Mouse (Mus musculus) retina, postnatal 7 days (tissue): ENCODE results near the gene Ube2v1.

Source experiments
- DNase-seq: peaks from one replicate; pipeline ENCODE4 v3.0.0-alpha.2; 2012; ENCODE audit warnings: low read depth, low spot score

Ube2v1 gene

DNA sequence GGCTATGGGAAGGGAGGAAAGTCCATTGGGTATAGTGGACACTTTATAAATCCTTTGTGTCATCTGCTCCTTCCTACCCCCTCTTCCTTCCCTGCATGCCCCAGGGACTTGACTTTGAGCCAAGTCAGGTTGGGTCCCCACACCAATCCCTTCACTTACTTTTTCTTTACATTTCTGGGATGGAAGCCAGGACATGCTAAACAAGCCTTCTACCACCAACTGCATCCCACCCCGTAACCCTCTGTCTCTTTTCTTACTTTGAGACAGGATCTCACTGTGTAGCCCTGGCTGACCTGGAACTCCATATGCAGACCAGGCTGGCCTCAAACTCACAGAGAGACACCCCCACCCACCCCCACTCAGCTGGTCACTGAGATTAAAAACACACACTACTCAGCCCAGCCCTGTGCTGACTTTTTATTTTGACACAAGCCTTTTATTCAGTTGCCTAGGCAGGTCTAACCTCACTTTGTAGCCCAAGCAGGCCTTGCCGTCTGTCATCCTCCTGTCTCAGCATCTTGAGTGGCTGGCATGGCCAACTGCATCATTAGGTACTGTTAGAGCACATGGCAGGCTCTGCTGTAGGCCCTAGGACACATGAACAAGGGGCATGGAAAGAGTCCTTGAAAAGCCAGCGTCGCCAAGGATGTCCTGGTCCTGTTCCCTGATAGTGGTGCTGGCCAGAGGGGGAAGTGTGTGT, 38.2 kb downstream of the Ube2v1 start:
- DNase-seq: no peak

DNA sequence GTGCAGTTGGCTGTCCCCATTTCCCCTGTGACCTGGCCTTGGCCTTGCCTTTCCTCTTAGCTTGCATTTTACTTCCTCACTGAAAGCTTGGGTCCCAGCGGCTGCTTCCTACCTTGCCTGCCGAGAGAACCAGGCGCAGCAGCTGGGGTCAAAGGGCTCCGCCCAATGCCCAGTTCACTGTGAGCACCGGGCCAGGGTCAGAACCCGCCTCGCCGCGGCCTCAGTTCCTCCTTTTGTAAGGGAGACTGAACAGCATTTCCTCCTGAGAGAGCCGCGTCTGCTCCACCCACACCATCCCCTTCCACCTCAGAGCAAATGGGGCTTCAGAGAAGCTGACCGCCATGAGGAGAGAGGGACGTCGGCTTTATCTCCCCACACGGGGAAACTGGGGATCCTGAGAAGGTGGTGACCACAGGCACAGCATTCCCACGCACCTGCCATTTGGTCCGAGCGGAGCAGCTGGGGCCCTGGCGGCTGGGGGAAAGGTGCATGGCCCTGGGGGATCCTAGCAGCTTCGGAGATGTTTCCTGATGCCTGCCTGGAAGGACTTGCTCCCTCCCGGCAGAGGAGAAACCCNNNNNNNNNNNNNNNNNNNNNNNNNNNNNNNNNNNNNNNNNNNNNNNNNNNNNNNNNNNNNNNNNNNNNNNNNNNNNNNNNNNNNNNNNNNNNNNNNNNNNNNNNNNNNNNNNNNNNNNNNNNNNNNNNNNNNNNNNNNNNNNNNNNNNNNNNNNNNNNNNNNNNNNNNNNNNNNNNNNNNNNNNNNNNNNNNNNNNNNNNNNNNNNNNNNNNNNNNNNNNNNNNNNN, 42.9 kb downstream of the Ube2v1 start:
- DNase-seq: no peak

DNA sequence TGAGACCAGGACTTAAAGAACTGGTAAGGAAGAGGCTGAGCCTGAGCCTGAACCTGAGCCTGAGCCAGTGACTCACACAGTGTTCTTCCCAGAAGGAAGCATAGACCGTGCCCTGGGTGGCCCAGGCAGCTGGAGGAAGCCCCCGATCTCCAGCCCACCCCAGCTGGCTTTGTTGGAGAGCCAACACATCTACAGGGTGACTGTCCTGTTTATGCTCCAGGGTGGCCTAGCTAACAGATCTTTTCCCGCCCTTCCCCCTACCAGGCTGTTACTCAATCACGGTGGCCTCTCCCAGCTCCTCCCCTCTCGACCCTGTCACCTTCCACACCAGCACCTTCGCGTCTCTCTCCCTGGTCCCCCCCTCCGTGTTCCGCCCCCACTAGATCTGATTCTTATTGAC, 44.9 kb downstream of the Ube2v1 start:
- DNase-seq: no peak

DNA sequence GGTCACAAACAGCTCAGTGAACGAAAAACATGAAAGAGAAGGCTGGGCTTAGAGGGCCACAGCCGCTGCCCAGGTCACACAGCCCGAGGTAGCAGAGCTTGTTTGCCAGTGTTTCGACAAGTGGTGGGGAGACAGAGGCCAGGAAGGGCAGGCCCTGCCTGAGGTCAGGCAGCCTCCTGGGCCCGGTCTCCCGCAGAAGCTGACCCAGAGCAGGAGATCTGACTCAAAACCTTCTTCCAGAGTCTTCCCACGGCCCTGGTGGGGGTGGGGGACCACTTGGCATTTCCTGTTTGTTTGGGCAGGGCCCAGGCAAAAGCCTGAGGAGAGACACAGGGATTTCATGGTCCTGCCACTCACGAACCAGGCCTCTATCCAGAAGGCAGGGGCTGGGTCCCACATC, 45.9 kb downstream of the Ube2v1 start:
- no peak for DNase-seq

DNA sequence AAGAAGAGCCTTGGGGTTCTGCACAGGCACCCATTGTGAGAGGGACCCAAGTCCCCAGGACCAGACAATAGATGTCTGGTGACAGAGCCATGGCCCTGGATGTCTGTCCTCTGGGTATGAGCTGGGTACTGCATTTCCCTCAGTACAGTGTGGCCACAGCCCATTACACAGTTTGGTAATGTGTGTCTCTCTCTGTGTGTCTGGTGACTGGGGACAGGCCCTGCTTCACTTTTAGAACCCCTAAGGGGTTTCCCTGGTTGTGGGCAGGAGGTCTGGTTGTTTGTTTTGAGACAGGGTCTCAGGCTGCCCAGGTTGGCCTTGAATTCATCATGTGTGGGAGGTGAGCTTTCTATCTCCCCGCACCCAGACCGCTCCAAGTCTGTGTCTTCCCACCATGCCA, 46.6 kb downstream of the Ube2v1 start:
- no peak for DNase-seq

DNA sequence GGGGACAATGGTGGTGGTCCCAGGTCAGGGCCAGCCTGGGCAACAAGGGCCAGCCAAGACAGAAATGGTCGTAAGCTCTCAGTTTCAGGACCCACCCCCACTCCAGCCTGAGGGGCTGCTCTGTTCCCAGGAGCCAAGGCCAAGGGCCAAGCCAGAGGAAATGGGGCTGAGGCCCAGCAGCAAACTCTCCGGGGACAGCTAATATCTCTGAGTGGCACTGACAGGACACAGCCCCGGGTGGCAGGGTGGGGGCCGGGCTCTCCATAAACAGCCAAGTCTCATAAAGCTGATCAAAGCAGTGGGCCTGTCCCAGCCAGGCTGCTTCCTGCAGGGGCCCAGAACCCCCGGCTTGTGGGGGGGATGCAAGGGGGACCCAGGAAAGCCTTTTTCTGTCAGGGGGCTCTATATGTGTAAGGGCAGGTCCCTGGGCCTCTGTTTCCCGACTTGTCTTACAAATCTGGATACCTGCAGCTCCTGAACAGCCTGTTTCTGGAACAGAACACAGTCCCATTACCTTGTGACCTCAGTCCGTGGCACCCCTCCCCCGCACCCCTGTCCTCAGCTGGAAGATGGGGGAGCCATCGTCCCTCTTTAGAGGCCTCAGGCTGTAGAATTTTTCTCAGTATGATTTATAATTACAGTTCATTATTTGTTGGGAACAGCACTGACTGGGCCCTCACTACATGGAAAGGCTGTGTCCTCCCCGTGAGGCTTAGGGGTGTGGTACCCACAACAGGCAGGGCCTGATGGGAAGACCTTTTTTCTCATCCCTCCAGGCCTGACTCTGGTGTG, 48.5 kb downstream of the Ube2v1 start:
- no peak for DNase-seq

DNA sequence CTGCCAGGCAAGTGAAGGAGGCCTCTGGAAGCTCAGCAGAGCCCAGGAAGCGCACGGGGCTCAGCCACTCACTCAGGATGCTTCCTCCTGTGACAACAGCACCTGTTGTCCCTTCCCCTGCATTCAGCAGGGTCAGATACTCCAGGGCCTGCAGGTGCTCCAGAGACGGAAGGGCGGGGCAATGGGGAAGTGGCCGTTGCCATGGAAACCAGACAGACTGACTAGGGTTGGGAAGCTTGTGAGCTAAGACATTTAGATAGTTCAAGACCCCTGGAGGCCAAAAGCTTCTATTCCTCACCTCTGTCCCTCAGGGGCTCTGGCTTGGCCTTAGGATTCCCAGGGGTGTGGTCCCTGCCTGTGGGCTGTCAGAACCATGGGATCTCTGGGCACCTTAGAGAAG, 53.4 kb downstream of the Ube2v1 start:
- DNase-seq: no peak

DNA sequence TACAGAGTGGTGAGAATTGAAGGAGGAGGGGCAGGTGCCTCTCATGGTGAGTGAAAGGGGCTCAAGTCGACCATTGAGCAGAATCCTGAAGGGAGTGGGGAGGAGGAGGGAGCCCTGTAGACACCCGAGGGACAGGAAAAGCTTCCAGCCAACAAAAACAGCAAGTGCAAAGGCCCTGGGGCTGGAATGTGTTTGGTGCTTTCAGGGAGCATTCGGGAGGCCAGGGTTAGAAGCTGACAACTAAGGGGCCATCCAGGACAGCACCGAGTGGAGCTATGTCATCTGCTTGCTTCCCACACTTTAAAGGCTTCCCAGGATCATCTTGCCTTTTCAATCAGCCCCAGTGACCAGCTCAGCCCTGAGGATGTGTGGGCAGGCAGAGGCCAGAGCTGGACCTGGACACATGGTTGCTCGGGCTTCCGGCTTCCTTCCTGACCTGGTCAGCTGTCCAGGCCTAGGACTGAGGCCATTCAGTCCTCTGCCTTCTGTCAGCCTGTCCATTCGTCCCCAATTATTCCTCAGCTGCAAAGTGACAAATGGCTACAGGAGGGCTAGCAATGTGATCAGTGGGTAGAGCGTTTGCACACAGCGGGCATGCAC, 54.6 kb downstream of the Ube2v1 start:
- DNase-seq: no peak

DNA sequence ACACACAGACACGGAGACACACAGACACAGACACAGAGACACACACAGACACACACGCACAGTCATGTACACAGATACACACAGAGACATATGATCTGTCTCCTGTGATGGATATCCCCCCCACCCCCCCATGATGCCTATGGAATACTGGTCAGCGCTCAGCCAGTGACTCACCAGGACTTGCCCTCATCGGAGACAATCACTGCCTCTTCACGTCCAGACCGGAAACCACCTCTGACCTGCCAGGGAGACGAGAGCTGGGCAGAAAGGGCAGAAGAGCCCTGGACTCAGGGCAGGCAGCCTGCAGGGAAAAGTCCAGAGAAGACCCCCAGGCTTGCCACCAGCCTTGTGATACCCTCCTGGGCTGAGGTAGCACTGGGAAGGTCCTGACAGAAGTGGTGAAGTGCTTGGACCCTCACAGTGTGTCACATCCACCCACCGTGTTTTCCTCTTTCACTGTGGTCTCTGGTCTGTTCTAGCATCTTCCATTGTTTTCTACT, 55.7 kb downstream of the Ube2v1 start:
- DNase-seq: no peak

DNA sequence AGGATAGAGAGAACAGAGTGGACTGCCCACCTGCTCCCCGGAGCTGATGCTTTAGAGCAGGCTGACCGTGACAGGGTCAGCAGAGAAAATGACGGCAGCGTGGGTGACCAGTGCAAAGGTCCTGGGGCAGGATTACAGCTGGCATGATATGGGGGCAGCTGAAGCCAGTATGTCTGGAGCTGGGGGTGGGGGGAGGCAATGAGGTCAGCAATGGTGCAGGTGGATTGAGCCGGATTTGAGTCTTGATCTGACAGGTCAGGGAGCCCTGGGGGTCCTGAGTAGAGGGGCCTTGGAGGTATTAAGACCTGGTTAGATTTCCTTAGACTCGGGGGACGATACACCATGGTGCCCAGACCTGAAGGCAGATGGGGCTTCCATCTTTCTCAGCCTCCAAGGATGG, 56.3 kb downstream of the Ube2v1 start:
- no peak for DNase-seq

DNA sequence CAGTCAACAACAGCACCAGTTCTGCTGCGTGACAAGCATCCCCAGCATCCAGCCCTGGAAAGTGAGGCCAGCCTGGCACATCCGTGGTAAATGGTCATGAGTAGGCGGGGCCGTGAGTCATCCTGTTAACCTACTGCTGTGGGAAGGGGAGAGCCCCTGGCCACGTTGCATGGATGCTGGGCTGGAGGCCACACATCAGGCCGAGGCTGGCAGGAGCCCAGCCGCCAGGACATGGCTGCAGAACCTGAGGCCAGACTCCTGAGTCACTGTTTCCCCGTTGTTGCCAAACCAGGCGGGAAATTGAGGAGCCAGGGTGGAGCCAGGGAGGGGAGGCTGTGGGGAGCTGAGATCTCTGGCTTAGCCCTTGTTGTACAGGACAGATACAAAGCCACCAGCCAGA, 57.1 kb downstream of the Ube2v1 start:
- no peak for DNase-seq

DNA sequence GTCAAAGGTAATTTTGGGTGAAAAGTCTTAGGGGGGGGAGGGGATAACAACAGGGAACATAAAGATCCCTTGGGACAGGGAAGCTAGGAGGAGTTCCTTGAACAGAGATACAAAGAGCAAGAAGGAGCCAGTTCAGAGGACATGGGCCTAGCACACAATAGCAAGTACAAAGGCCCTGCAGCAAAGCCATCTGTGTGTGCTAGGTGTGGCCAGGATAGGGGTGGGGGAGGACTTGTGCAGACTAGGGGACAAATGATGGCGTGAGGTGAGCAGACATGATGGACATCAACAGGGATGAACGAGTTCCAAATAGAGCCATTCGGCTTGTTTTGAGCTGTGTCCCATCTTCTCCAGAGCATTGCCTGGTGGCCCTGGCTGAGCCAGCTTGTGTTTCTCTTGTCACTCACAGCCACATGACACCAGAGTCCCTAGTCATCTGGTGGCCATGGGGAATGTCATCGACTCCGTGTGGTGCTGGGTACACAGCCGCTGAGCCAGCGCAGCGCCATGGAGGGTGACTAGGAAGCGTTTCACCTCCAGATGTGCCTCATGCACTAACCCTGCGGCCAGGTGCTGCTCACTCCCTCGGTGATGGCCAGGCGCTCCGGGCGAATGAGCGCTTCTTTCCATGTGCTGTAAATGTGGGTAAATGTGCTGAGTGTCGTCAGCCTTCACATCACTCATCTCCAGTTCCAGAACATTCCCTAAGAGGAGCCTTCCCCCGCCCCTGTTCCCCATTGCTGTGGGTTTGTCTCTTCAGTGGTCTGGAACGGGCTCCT, 60.3 kb downstream of the Ube2v1 start:
- no peak for DNase-seq

DNA sequence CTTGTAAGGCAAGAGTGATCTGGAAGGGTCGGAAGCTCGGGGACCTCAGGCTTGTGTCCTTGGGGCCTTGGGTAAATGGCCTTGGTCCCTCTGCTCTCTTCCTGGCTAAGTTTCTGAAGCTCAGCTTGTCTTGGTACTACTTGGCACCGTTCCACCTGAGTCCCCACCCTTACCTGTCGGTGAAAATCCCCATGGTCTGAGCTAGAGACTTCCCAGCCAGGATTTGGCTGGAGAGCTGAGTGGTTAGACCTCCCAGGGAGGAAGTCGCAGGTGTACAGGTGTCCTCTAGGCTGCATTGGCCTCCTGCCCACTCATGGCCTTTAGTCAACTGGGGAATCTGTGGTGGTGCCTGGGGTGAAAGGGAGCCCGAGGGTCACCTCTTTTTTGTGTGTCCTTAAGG, 61.1 kb downstream of the Ube2v1 start:
- no peak for DNase-seq

DNA sequence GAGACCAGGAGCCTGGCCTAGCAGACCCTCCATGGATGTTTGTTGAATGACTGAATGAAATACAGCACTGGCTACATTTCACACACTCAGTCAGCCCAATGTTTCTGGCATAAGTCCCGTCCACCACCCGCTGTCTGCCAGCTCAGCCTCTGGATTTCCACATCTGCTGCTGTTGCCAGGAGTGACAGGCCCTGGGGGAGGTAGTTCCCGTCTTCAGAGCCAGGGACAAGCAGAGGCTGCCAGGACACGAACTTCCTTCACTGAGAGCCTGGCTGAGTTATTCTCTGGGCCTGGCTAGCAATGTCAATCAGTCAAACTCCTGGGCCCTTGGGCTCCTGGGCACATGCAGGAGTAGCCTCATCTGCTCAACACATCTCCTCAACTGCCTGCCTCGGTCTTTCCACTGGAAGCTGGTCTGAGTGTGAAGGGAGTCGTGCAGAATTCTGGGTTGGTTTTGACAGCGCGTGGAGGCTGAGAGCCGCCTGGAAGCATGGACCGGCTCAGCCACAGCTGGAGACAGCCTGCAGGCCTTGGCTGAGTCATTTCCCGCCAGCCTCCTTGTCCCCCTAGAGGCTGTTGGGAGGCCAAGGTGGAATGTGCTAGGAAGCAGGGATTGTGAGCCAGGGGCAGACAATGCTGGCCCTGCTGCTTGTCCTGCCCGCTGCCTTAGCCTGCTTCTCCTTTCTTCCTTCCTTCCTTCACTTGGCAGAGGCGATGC, 61.8 kb downstream of the Ube2v1 start:
- DNase-seq: no peak

DNA sequence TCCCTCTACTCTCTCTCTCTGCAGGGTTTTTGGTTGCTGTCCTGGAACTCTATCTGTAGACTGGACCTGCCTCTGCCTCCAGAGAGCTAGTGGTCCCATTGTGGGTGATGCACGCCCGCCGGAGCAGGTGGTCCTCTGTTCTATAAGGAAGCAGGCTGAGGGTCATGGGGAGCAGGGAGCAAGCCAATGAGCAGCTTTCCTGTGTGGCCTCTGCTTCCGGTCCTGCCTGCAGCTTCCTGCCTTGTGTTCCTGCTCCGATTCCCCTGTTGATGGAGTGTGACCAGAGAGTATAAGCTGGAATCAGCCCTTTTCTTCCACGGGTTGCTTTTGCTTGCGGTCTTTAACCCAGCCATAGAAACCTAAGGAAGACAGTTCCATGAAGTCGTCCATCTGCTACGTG, 63.8 kb downstream of the Ube2v1 start:
- no peak for DNase-seq

DNA sequence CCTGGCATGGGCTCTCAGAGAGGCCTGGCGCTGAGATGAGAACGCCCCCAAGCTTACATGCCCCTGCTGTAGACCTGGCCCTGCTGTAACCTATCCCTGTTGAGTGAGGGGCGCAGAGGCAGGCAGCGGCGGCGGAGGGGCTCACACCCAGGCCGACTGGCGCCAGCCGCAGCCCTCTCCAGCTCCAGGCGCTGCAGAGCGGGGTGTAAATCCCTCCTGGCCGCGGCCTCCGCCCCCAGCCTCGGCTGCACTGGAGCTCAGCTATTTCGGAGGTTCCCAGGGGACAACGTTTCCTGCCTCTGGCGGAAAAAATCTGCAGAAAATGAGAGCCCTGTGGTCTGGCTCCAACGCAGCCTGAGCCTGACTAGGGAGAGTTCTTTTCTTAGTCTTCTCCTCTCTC, 66.2 kb downstream of the Ube2v1 start:
- DNase-seq: no peak

DNA sequence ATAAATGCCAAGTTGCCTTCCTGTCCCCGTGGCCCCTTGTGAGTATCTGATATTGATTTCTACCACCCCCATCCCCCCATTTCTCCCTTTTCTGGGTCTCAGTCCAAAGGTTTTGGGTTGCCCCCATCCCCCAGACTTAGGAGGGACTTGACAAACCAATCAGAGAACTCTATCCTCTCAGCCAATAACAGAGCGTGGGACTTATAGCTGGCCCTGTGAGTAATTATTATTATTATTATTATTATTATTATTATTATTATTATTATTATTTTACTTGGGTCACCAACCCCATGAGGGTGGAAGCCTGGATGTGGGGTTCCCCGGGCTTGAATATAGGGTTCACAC, 66.6 kb downstream of the Ube2v1 start:
- no peak for DNase-seq

DNA sequence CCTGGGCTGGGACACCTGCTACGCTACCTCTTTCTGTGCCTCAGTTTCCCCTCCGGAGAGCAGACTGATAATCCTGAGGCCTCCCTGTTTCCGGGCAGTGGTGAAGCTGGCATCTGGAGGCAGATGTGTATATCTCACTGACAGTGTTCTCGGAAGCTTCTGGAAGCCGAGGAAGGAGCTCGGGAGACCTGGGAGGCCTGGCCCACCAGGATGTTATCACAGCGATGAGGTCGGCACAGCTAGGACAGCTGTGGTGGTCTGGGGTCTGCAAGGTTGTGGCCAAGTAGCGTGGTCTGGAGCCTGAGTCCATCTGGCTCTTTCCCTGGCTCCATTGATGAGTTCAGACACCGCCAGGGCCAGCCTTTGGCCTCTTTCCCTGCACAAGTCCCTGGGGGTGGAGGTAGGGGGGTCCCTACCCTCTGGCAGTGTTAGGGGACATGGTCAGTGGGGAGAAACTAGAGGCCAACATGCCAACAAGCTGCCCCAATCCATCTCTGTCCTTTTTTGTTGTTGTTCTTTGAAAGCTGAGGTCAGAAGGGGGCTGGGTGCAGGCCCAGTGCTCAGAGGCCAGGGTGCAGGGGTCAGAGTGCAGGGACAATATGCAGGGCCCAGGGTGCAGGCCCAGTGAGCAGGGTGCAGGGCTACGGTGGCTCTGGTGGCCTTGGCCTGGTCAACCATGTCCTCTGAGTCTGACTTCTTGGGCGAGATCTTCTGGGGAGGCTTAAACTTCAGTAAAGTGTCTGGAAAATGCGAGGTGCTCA, 67.2 kb downstream of the Ube2v1 start:
- DNase-seq: no peak

DNA sequence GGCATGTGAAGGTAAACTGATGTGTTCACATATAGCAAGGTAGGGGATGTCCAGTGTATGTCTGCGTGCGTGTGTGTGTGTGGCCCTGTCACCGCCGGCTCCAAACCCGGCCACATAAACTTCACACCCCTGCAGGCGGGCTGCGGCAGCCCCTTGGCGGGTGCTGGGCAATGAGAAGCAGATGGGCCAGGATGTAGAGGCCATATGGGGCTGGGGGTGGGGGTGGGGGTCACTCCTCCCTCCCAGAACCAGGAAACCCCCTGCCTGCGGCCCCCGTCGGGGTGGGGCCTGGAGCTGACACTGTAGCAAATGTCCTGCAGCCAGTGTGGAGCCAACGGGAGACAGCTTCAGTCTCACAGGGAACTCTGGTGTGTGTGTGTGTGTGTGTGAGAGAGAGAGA, 68.2 kb downstream of the Ube2v1 start:
- DNase-seq: no peak

DNA sequence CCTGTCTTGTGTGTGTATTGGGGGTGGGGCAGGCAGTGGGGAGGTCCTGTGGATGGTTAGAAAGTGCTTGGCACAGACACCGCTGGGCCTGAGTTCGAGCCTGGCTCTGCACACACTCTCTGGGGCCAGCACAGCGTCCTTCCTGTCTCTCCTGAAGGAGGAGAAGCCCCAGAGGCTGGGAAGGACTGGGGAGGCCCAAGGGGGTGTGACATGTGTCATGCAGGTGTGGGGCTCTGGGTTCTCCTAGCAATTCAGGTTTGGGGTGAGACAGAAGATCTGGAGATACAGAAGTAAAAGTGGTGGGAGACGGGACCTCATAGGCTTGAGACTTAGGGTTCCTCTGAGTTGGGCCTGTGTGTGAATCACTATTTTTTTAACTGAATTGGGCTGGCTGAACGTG, 68.9 kb downstream of the Ube2v1 start:
- DNase-seq: no peak
